Mouse (Mus musculus) brown adipose tissue, adult 24 weeks (tissue): ENCODE data around the gene Cgrrf1. TPM values are rescaled to one million over a fixed set of nuclear protein-coding genes. Genes with fewer than 3 reads are reported as not detected.

Experiments
- H3K27ac ChIP-seq: fragments of 200-500 bp; replicated peaks from 2 replicates; pipeline ENCODE4 v1.5.1; 2012; ENCODE audit warnings: low read depth, mild to moderate bottlenecking, low read length
- H3K4me1 ChIP-seq: fragments of 200-500 bp; 2 replicates; pipeline ENCODE4 v1.6.1; 2012; ENCODE audit warnings: low read length, mixed read lengths; ENCODE audit not compliant: control insufficient read depth, insufficient read depth, insufficient read length
- H3K4me3 ChIP-seq: fragments of 200-500 bp; 2 replicates; pipeline ENCODE4 v1.5.1; 2012; ENCODE audit warnings: low read depth, mild to moderate bottlenecking, low read length, moderate library complexity; ENCODE audit not compliant: insufficient read depth
- polyA plus RNA-seq: library from polyadenylated mRNA; stranded (reverse); fragments of >200 nt; gene quantifications from 2 replicates; pipeline ENCODE4 v1.2.4, GENCODE M21; 2012; ENCODE audit not compliant: missing spikeins, insufficient read depth, insufficient read length

Gene Cgrrf1
- 54.0 and 58.7 TPM in 2 replicates for polyA plus RNA-seq

DNA sequence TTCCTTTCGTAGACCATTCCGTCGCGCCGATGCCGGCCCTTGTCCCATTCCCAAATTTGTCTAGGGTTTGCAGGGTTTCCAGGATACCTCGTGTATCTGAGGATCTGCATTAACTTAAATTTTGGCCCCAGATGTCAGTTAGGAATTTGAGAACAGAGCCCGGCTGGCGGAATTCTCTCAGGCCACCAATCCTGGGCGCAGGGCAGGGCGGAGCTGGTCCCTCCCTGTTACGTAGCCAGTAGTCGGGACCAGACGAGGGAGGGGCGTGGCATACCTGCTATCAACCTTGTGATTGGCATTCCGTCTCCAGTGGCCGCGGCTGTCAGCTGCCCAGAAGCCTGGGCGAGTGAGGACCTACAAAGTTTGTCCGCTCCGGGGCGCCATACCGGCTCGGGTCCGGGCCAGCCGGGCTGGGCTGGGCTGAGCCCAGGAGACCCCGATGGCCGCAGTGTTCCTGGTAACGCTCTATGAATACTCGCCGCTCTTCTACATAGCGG, at the start of gene Cgrrf1:
Cgrrf1 (plus strand) TSS at position 289 of the 497 bp plus-strand sequence.
- peaks cover 8% of the 10 kb centered on the region for H3K4me1 ChIP-seq
- peak within 1 kb of the TSS; percentile 86 for H3K4me3 ChIP-seq
- peak within 1 kb of the TSS; percentile 82 for H3K27ac ChIP-seq

DNA sequence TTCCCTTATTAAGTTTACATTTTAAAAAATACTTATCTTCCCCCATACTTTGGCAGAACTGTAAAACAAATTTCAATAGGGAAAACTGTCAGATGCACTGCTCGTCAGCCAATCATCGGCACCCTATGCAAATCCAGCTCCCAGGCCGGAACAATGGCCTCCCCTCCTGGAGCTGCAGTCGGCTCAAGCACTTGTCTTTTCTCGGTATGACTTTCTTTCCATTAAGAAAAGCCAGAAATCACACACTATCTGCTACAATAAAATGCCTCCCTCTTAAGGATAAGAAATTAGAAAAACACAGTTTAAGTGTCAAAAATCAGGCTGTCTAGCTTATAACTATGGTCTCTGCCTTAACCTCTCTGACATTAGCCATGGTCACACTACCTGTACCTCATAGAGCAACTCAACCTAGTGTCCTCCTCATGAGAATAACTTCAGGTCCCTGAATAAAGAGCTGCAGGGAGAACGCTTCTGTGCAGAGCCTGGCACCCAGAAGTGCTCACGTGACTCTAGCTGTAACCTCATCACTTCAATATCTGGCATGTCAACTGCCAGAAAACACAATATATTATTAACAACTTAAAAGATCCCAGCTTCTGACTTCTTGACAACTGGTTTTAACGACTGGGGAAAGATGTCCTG, 49.6 kb upstream of the Cgrrf1 start:
- Histone ChIP-seq H3K27ac (no peak overlapping the region), H3K4me1 (peaks cover 6% of the 10 kb centered on the region), H3K4me3 (no peak overlapping the region)

DNA sequence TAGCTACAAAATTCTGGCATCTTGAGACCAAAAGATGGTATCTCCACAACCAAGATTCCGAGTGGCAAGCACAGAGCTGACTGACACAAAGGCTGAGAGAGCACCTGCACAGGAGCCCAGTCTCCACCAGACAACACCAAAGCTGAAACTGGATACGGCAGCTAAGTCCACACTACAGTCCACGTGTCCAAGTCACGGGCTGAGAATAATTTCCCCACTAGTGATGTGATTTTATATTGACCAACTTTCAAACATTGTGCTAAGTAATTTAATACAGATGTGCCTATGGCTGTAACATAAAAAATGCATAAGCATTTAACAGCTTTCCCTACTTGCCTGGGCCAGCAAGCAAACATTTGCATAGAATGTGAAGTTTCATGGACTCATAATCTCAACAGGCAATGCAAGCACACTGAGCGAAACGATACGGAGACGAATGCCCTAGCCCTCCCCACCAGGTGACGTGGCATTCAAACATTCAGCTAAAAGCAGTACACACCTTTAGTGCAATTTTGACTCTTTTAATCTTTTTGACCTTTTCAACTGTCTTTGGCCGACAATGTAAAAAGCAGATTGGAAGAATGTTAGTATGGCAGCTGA, 48.5 kb upstream of the Cgrrf1 start:
- H3K4me3 ChIP-seq: no peak overlapping the region
- peaks cover 6% of the 10 kb centered on the region for H3K4me1 ChIP-seq

DNA sequence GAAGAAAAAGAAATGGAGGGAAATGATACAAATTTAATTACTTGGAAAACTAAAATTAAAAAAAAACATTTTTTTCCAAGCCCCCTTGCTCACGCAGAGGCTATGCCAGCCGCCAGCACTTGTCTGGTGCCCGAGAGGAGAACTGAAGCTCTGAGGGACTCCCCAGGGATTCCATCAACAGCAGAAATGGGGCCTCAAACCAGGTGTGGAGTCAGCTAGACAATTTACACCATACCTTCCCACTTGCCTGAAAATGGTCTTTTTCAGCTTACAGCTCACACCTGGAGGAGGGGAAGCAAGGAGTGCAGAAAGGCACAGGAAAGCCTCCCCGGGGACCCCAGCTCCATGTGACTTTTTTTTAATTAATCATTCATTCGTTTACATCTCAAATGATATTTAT, 46.7 kb upstream of the Cgrrf1 start:
- no peak overlapping the region for H3K4me3 ChIP-seq
- no peak overlapping the region for H3K27ac ChIP-seq
- H3K4me1 ChIP-seq: peaks cover 9% of the 10 kb centered on the region

More for the DNA sequence above, 48.5 kb upstream of the Cgrrf1 start:
- H3K27ac ChIP-seq: no peak overlapping the region

DNA sequence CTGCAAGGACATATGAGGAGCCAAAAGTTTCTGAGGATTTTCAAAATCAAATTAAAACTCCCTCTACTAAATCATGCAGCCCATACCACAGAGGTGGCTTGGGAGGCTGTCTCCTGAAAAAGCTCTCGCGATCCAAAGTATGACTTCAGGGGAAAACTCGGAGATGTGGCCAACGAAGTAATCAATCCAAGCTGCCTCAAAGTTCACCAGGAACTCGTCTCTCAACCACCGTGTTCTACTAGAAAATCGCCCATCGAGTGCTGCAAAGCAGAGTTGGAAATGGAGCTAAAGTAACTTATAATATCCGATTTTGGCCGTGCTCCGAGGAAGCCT, 44.5 kb upstream of the Cgrrf1 start:
- H3K27ac ChIP-seq: peak overlapping the region; percentile 60
- H3K4me3 ChIP-seq: peak overlapping the region; percentile 91
- H3K4me1 ChIP-seq: peaks cover 9% of the 10 kb centered on the region

DNA sequence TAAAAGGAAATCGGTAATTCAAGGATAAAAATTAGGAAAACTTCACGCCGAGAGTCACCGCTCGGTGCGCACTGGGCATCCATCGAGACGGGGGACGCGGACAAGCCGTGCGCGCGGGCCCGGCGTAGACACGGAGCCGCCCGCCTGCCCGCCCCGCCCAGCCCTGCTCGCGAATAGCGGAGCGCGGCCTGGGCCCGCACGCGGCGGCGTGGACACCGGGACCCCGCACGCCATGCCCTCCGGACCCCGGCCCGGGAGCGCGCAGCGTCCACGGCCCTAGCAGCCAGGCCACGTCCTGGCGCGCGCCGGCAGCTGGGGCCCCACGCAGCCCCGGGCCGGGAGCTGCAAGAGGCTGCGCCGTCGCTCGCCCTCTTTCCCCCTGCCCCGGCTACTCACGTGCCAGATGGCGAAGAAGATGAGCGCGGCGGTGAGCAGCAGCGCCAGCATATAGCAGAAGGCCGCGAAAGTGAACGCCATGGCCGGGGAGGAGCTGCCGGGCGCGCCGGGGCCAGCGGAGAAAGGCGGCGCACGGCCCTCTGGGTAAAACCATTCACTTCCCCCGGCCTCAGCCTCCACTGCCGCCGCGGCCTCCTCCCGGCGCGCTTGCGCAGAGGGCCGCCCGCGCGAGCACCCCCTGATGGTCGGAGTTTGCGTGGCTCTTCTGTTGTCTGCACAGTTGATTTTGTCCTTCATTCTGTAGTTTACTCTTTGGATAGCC, 44.0 kb upstream of the Cgrrf1 start, which contains the start of gene Cnih1:
Cnih1 (minus strand) TSS at position 625 of the 718 bp plus-strand sequence.
- Histone ChIP-seq H3K4me1 (peaks cover 9% of the 10 kb centered on the region), H3K4me3 (peak within 1 kb of the TSS; percentile 91), H3K27ac (peak within 1 kb of the TSS; percentile 60)

DNA sequence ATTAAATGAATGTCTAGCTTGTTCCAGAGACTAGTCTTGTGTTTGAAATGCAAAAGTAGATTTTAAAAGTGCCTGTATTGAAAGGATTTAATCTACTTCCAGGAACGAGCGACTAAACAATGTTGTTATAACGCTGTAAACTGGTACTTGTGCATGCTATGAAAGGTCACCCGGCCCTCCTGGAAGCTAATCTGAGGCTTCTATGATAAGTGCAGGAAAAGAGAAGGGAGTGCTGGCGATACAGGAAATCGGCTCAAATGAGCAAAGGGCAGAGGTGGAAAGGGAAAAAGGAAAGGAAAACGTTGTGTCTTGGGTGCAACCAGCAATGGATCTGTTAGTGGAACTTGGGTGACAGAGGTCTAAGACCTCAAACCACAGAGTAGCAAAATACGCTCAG, 43.4 kb upstream of the Cgrrf1 start:
- H3K27ac ChIP-seq: no peak overlapping the region; the same call in 1 of the 2 replicates

DNA sequence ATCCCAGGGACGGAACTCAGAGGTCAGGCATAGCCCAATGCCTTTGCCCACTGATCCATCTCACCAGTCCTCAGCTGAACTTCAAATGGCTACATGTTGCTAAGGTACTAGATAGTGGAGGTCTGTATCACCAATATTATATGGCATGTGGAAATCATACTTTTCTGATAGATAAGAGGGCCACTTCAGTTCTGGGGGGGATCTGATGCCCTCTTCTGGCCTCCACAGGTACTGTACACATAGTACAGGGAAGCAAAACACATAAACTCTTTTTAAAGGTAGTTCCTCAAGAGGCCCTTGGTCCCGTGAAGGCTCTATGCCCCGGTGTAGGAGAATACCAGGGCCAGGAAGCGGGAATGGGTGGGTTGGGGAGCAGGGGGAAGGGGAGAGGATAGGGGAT, 41.6 kb upstream of the Cgrrf1 start:
- H3K27ac ChIP-seq: no peak overlapping the region
- peaks cover 9% of the 10 kb centered on the region for H3K4me1 ChIP-seq
- H3K4me3 ChIP-seq: no peak overlapping the region

More for the DNA sequence above, 43.4 kb upstream of the Cgrrf1 start:
- peaks cover 9% of the 10 kb centered on the region for H3K4me1 ChIP-seq
- no peak overlapping the region; the same call in 1 of the 2 replicates for H3K4me3 ChIP-seq

DNA sequence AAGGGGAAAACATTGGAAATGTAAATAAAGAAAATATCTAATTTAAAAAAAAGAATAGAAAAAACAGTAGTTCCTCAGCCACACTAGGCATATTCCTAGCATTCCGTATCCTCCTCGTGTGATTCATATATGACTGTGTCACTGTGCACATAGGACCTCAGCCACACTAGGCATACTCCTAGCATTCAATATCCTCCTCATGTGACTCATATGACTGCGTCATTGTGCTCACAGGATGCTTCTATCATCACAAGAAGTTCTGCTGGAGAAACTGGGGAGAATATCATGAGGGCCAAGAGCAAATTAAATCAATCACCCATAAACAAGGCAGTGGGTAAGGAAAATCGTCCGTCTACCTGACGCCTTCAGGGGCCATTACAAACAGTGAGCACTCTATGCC, 41.2 kb upstream of the Cgrrf1 start:
- H3K4me3 ChIP-seq: no peak overlapping the region
- peaks cover 9% of the 10 kb centered on the region for H3K4me1 ChIP-seq
- no peak overlapping the region for H3K27ac ChIP-seq

DNA sequence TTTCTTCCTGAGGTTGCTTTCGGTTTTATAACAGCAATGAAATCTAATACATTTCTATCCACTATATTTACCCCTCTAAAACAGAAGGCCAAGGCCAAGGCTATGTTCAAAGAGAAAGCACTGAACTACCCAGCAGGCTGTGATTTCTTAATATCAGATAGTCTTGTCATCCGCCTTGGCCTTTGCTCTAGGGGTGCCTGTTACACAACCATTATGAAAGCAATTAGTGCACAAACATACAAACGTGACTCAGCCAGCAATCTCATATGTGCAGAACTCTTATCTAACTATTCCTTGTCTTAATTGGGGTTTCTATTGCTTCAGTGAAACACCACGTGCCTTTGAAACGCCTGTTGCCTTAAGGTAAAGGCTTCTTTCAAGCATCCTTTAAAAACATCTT, 37.8 kb upstream of the Cgrrf1 start:
- no peaks in the 10 kb centered on the region for H3K4me1 ChIP-seq
- H3K27ac ChIP-seq: no peak overlapping the region

DNA sequence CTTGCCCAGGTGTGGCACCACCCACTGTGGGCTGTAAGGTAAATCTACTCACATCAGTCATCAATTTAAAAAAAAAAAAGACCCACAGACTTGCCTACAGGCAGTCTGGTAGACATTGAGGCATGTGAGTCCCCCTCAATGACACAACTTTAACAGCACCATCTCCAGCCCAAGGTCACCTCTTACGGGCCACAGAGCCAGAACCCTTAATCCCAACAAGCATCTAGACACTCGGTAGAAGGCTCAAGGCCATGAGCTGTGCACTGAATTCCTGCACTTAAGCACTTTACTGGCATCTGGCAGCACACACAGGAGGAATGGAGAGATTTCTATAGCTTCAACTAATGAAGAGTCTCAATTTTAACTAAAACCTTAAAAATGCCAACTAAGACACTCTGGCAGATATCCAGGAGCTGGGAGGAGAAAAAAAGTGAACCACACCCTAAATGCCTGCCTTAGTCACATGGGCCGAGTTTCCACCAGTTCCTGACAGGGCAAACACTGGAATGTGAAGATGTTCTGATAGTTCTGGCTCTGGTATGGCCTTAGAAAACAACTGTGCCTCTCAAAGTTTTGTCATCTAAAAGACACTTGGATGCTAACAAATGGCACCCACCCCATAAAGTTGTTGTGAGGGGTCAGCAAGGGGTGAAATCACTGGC, 31.1 kb upstream of the Cgrrf1 start:
- Histone ChIP-seq H3K27ac (no peak overlapping the region), H3K4me1 (peaks cover 2% of the 10 kb centered on the region; the same call in 1 of the 2 replicates), H3K4me3 (no peak overlapping the region)

More for the DNA sequence above, 37.8 kb upstream of the Cgrrf1 start:
- H3K4me3 ChIP-seq: no peak overlapping the region

DNA sequence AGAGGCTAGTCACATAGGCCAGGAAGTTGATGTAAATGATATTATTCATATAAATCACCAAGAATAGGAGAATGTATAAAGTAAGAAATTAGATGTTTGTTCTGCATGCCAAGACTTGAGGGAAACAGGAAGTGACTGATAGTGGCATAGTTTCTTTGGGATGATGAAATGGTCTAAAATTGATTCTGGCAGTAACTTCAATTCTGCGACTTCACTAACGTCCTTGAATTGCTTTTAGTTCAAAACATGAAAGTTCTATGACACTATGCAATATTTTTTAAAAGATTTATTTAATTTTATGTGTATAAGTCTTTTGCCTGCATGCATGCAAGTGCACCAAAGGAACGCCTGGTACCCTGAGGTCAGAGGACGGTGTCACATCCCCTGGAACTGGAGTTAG, 28.7 kb upstream of the Cgrrf1 start:
- Histone ChIP-seq H3K27ac (no peak overlapping the region), H3K4me1 (peaks cover 2% of the 10 kb centered on the region; the same call in 1 of the 2 replicates), H3K4me3 (no peak overlapping the region)

DNA sequence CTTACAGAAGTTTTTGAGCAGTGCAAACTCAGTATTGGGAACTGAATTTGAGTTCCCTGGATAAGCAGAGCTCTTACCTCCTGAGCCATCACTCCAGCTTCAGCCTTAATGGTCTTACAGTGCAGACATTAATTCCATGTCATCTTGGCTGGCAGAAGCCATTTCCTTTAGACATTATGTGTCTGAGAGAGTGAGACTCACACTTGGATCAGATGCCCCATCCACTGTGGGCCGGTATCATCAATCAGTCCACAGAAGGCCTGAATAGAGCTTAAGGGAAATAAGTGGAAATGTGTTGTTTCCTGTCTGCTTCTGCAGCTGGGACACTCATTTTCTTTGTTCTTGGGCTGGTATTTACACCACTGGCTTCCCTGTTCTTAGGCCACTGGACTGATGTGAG, 28.1 kb upstream of the Cgrrf1 start:
- H3K27ac ChIP-seq: no peak overlapping the region

DNA sequence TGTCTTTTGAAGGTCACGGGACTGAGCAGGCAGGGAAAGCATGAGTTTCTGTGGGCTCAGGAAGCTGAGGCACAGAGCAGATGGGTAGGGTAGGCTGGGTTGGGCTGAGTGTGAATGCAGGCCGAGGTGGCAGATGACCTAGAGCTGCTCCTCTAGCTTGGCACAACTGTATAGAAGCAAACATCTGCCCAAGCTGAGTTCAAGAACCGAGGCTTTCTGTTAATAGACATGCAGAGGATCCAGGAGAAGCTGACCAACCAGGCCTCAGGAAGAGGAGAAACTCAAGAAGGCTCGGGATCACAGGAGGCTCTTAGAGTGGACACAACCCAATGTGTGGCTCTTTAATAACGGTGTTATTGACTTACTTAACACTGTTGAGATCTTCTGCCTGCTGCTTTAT, 25.7 kb upstream of the Cgrrf1 start:
- no peak overlapping the region for H3K4me3 ChIP-seq
- H3K4me1 ChIP-seq: peaks cover 2% of the 10 kb centered on the region; the same call in 1 of the 2 replicates
- H3K27ac ChIP-seq: no peak overlapping the region

More for the DNA sequence above, 28.1 kb upstream of the Cgrrf1 start:
- peaks cover 2% of the 10 kb centered on the region; the same call in 1 of the 2 replicates for H3K4me1 ChIP-seq
- H3K4me3 ChIP-seq: no peak overlapping the region

DNA sequence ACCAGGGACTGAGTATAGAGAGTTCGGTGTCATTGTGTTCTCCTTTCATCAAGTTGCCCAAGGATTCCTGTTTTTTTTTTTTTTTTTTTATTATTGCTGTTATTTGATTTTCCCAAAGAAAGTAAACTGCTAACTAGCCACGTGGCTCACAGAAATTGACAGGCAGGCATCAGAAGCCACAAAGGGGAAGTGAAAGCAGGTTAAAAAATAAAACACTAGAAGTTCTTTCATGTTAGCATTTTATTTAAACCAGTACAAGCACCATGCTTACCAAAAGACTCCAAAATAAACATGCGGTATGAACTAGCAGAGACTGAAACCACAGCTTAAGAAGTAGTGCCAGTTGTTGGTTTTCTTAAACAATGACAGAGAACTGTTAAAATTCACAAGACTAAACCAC, 24.0 kb upstream of the Cgrrf1 start:
- Histone ChIP-seq H3K27ac (no peak overlapping the region), H3K4me3 (no peak overlapping the region), H3K4me1 (peaks cover 2% of the 10 kb centered on the region; the same call in 1 of the 2 replicates)
